Mouse (Mus musculus): ENCODE measurements around the gene Dll4. TPM values are rescaled to one million over a fixed set of nuclear protein-coding genes. Genes with fewer than 3 reads are reported as not detected.

Dll4 gene
- 2.8 and 3.7 TPM in 2 replicates for polyA plus RNA-seq (2014; fragmentation: Nextera tagmentation; extraction: Ambion mirVana)

DNA sequence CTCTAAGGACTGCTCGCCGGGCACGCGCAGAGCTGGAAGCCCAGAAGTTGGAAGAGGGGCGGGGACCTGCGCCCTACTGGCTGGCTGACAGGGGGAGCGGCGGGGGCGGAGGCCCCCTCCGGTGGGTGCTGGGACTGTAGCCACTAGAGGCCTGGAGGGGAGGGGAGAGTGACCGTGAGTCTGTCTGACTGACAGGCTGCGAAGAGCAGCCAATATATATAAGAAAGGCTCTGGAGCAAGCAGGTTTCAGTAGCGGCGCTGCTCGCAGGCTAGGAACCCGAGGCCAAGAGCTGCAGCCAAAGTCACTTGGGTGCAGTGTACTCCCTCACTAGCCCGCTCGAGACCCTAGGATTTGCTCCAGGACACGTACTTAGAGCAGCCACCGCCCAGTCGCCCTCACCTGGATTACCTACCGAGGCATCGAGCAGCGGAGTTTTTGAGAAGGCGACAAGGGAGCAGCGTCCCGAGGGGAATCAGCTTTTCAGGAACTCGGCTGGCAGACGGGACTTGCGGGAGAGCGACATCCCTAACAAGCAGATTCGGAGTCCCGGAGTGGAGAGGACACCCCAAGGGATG, at the start of gene Dll4:
Dll4 (plus strand) TSS at position 217 of the 576 bp plus-strand sequence.
- peaks cover 96% of the 10 kb centered on the region for H3K27me3 ChIP-seq (ENCODE audit: control insufficient read depth, insufficient read depth, low read length)
- peak; percentile 72 for DNase-seq (ENCODE audit: low spot score)
- peak within 1 kb of the TSS; percentile 60 for H3K4me2 ChIP-seq (ENCODE audit: low read depth, low read length, severe bottlenecking)
- H3K36me3 ChIP-seq (ENCODE audit: control insufficient read depth, insufficient read depth, low read length): no peaks in the 10 kb centered on the region
- no peak within 1 kb of the TSS for H3K9ac ChIP-seq (ENCODE audit: low read length)
- peaks cover 40% of the 10 kb centered on the region for H3K4me1 ChIP-seq (replicated peaks; ENCODE audit: control insufficient read depth, insufficient read depth, low read length)
- under 1% methylated on average over 33 of the region's 33 CpGs for WGBS
- H3K4me3 ChIP-seq (ENCODE audit: low read depth, low read length): peak within 1 kb of the TSS; percentile 34
- ATAC-seq (replicated peaks; ENCODE audit: low FRiP score): no peak
- H3K9me3 ChIP-seq (ENCODE audit: control insufficient read depth, low read length): no peaks in the 10 kb centered on the region
- no peak within 1 kb of the TSS for H3K27ac ChIP-seq (ENCODE audit: low read depth, low read length)

DNA sequence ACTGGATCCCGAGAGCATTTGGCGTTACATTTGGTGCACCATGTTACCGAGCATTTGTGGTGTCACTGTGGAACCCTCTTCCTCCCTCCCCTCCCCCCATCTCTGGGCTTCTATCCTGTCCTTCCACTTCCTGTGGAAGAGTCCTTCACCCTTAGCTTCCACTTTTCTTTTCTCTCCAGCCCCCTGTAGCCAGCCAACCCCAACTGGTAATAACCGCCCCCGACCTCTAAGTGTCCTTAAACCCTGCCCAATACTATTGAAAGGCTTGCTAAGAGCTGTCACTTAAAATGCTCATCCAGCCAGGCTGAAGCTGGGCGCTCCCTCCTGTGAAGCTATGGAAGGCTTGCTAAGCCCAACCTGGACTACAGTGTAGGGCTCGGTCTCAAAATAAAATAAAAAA, 48.7 kb upstream of the Dll4 start:
- Histone ChIP-seq H3K36me3 (ENCODE audit: control insufficient read depth, insufficient read depth, low read length) (no peaks in the 10 kb centered on the region), H3K4me3 (ENCODE audit: low read depth, low read length) (no peak overlapping the region), H3K27me3 (ENCODE audit: control insufficient read depth, insufficient read depth, low read length) (no peaks in the 10 kb centered on the region), H3K4me1 (replicated peaks; ENCODE audit: control insufficient read depth, insufficient read depth, low read length) (no peaks in the 10 kb centered on the region), H3K4me2 (ENCODE audit: low read depth, low read length, severe bottlenecking) (no peak overlapping the region), H3K9ac (ENCODE audit: low read length) (no peak overlapping the region), H3K9me3 (ENCODE audit: control insufficient read depth, low read length) (no peaks in the 10 kb centered on the region), H3K27ac (ENCODE audit: low read depth, low read length) (no peak overlapping the region)
- no peak for DNase-seq (ENCODE audit: low spot score)
- 88% methylated on average over 7 of the region's 7 CpGs for WGBS
- no peak for ATAC-seq (replicated peaks; ENCODE audit: low FRiP score)

DNA sequence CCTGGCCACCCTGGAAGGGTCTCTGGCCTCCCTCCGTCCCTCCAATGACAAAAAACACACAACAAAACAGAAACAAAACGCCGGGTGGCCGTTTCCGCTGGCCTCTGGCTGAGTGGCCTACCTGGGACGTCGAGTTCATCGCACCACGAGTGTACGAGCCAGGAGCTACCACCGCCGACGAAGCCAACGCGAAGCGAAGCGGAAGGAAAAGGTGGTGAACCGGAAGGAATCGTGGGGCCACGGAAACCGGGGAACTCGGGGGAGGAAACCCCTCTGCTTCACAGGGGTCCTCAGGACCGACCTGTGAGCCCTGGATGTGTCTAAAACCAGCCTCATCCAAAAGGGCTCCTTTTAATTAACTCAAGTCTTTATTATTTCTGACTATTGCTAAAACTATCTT, 47.8 kb upstream of the Dll4 start:
- WGBS: 90% methylated on average over 23 of the region's 23 CpGs
- Histone ChIP-seq H3K4me2 (ENCODE audit: low read depth, low read length, severe bottlenecking) (no peak overlapping the region), H3K9me3 (ENCODE audit: control insufficient read depth, low read length) (no peaks in the 10 kb centered on the region), H3K27ac (ENCODE audit: low read depth, low read length) (no peak overlapping the region), H3K36me3 (ENCODE audit: control insufficient read depth, insufficient read depth, low read length) (no peaks in the 10 kb centered on the region), H3K4me3 (ENCODE audit: low read depth, low read length) (no peak overlapping the region), H3K27me3 (ENCODE audit: control insufficient read depth, insufficient read depth, low read length) (no peaks in the 10 kb centered on the region), H3K4me1 (replicated peaks; ENCODE audit: control insufficient read depth, insufficient read depth, low read length) (no peaks in the 10 kb centered on the region), H3K9ac (ENCODE audit: low read length) (no peak overlapping the region)
- no peak for DNase-seq (ENCODE audit: low spot score)
- no peak for ATAC-seq (replicated peaks; ENCODE audit: low FRiP score)

DNA sequence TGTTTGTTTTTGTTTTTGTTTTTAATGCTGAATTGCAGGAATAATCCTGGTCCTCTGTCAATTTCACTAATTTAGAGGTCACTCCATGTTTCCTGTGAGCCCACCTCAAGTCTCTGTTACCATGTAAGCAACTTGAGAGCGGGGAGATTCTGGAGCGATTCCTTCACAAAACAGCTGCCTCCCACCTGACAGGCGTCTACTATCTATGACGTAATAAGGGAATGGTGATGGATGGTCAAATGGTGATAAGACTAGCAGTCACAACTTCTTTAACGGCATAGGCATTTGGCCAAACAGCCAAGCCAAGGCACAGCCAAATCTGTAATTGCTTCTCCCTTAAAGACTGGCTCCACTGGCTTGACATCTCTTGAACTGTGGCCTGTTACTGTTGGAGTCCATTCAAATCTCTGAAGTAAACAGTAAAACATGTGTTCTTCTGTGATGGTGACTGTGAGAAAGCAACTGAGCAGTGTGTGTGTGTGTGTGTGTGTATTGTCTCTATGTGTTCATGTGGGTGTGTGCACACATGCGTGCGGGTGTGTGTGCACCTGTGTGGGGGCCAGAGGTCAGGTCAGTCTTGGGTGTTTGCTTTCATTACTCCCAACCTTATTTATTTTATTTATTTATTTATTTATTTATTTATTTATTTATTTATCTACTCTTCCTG, 43.6 kb upstream of the Dll4 start:
- no peak overlapping the region for H3K9ac ChIP-seq (ENCODE audit: low read length)
- H3K4me3 ChIP-seq (ENCODE audit: low read depth, low read length): no peak overlapping the region
- no peaks in the 10 kb centered on the region for H3K27me3 ChIP-seq (ENCODE audit: control insufficient read depth, insufficient read depth, low read length)
- no peaks in the 10 kb centered on the region for H3K9me3 ChIP-seq (ENCODE audit: control insufficient read depth, low read length)
- DNase-seq (ENCODE audit: low spot score): no peak
- no peaks in the 10 kb centered on the region for H3K36me3 ChIP-seq (ENCODE audit: control insufficient read depth, insufficient read depth, low read length)
- no peaks in the 10 kb centered on the region for H3K4me1 ChIP-seq (replicated peaks; ENCODE audit: control insufficient read depth, insufficient read depth, low read length)
- no peak overlapping the region for H3K4me2 ChIP-seq (ENCODE audit: low read depth, low read length, severe bottlenecking)
- 92% methylated on average over 7 of the region's 7 CpGs for WGBS
- no peak for ATAC-seq (replicated peaks; ENCODE audit: low FRiP score)
- no peak overlapping the region for H3K27ac ChIP-seq (ENCODE audit: low read depth, low read length)

DNA sequence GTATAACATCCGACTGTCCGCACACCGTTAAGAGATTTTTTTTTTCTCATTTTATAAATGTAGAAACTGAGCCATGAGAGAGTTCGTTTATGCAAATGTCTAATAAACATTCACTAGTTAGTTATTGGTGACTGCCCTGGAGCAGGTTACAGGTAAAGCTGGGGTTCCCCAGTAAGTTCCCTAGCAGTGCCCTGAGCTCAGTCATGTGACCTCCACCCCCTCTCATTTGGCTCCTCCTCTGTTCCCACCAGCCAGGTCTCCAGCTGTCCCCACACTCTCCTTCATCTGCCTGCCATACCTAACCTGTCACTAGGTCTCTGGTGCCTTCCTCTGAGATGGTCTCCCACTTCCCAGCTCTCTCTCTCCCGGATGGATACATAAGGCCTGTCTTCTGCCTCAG, 38.2 kb upstream of the Dll4 start:
- ATAC-seq (replicated peaks; ENCODE audit: low FRiP score): no peak
- WGBS: 94% methylated on average over 5 of the region's 5 CpGs
- Histone ChIP-seq H3K9me3 (ENCODE audit: control insufficient read depth, low read length) (no peaks in the 10 kb centered on the region), H3K4me2 (ENCODE audit: low read depth, low read length, severe bottlenecking) (no peak overlapping the region), H3K27me3 (ENCODE audit: control insufficient read depth, insufficient read depth, low read length) (no peaks in the 10 kb centered on the region), H3K9ac (ENCODE audit: low read length) (no peak overlapping the region), H3K36me3 (ENCODE audit: control insufficient read depth, insufficient read depth, low read length) (no peaks in the 10 kb centered on the region; the same call in 1 of the 2 replicates), H3K4me1 (replicated peaks; ENCODE audit: control insufficient read depth, insufficient read depth, low read length) (peaks cover 8% of the 10 kb centered on the region; the same call in 1 of the 2 replicates), H3K4me3 (ENCODE audit: low read depth, low read length) (no peak overlapping the region), H3K27ac (ENCODE audit: low read depth, low read length) (no peak overlapping the region)
- DNase-seq (ENCODE audit: low spot score): no peak

DNA sequence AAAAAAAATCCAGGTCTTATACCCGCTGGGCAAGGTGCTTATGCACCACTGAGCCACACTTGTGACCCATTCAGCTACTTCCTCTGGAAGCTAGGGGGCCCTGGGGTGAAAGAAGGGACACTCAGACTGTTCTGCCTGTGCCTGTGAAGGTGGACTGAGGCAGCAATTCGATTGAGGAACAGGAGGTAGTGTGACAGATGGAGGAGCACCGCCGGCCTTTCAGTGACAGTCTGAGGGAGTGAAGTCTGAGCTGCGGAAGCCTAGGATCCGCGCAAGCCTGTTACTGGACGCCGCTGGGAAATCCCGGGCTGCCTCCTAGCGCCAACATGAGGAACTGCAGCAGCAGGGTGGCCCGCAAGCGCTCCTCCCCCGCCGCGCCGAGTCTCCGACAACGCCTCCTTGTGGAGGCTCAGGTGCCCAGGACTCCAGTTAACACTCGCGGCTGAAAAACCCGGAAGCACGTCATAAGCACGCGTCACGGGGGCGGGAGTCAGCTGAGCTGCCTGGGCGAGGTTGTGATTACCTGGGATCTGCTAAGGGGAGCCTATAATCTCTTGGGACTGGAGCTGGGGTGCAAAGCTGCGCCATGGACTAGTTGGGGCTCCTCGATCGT, 37.2 kb upstream of the Dll4 start, which contains the start of gene Vps18:
Vps18 (plus strand) TSS at position 471 of the 613 bp plus-strand sequence.
- H3K4me2 ChIP-seq (ENCODE audit: low read depth, low read length, severe bottlenecking): peak within 1 kb of the TSS; percentile 65
- under 1% methylated on average over 31 of the region's 31 CpGs for WGBS
- H3K9ac ChIP-seq (ENCODE audit: low read length): peak within 1 kb of the TSS; percentile 82
- DNase-seq (ENCODE audit: low spot score) (peak; percentile 99), ATAC-seq (replicated peaks; ENCODE audit: low FRiP score) (peak; percentile 95)
- H3K4me1 ChIP-seq (replicated peaks; ENCODE audit: control insufficient read depth, insufficient read depth, low read length): peaks cover 8% of the 10 kb centered on the region; the same call in 1 of the 2 replicates
- H3K27me3 ChIP-seq (ENCODE audit: control insufficient read depth, insufficient read depth, low read length): no peaks in the 10 kb centered on the region
- peak within 1 kb of the TSS; percentile 72 for H3K4me3 ChIP-seq (ENCODE audit: low read depth, low read length)
- no peaks in the 10 kb centered on the region; the same call in 1 of the 2 replicates for H3K36me3 ChIP-seq (ENCODE audit: control insufficient read depth, insufficient read depth, low read length)
- no peaks in the 10 kb centered on the region for H3K9me3 ChIP-seq (ENCODE audit: control insufficient read depth, low read length)
- no peak within 1 kb of the TSS for H3K27ac ChIP-seq (ENCODE audit: low read depth, low read length)

DNA sequence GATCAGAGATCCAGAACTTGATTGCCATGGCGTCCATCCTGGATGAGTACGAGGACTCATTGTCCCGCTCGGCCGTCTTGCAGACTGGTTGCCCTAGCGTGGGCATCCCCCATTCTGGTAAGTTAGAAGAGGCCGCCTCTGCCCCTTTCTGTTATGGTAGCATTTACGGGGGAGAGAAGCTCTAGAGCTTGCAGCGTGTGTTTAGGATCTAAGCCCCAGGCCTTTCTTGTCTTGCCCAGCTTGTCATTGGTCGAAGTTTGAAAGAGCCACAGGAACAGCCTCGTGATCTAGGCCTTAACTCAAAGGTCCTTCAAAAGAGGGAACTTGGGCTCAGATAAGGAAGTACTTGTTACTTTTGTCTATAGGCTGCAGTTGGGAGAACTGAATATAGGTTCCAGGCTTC, 36.6 kb upstream of the Dll4 start:
- H3K27ac ChIP-seq (ENCODE audit: low read depth, low read length): no peak overlapping the region
- peak overlapping the region; percentile 65 for H3K4me2 ChIP-seq (ENCODE audit: low read depth, low read length, severe bottlenecking)
- no peak for ATAC-seq (replicated peaks; ENCODE audit: low FRiP score)
- peak; percentile 60 for DNase-seq (ENCODE audit: low spot score)
- H3K9me3 ChIP-seq (ENCODE audit: control insufficient read depth, low read length): no peaks in the 10 kb centered on the region
- 5% methylated on average over 11 of the region's 11 CpGs for WGBS
- H3K4me3 ChIP-seq (ENCODE audit: low read depth, low read length): peak overlapping the region; percentile 72
- H3K36me3 ChIP-seq (ENCODE audit: control insufficient read depth, insufficient read depth, low read length): peaks cover 4% of the 10 kb centered on the region; the same call in 1 of the 2 replicates
- H3K4me1 ChIP-seq (replicated peaks; ENCODE audit: control insufficient read depth, insufficient read depth, low read length): peaks cover 8% of the 10 kb centered on the region; the same call in 1 of the 2 replicates
- H3K27me3 ChIP-seq (ENCODE audit: control insufficient read depth, insufficient read depth, low read length): no peaks in the 10 kb centered on the region
- H3K9ac ChIP-seq (ENCODE audit: low read length): peak overlapping the region; percentile 82

DNA sequence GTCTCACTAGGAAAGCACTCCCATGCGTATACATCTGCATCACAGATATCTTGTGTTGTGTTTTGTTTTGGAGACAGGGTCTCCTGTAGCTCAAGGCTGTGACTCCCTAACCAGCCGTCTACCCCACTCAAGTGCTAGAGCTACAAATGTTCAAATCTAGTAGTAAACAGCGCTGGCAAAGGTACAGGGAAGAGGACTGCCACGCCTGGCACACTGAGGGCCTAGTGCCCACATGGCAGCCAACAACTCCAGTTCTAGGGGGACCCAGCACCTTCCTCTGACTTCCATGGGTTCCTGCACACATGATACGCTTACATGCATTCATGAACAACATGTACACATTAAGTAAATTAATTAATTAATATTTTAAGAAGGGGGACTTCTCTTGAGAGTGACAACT, 33.3 kb upstream of the Dll4 start:
- Histone ChIP-seq H3K4me2 (ENCODE audit: low read depth, low read length, severe bottlenecking) (no peak overlapping the region), H3K4me3 (ENCODE audit: low read depth, low read length) (no peak overlapping the region), H3K4me1 (replicated peaks; ENCODE audit: control insufficient read depth, insufficient read depth, low read length) (peaks cover 8% of the 10 kb centered on the region; the same call in 1 of the 2 replicates), H3K9me3 (ENCODE audit: control insufficient read depth, low read length) (no peaks in the 10 kb centered on the region), H3K27me3 (ENCODE audit: control insufficient read depth, insufficient read depth, low read length) (no peaks in the 10 kb centered on the region), H3K9ac (ENCODE audit: low read length) (no peak overlapping the region), H3K27ac (ENCODE audit: low read depth, low read length) (no peak overlapping the region), H3K36me3 (ENCODE audit: control insufficient read depth, insufficient read depth, low read length) (peaks cover 11% of the 10 kb centered on the region; the same call in 1 of the 2 replicates)
- WGBS: 93% methylated on average over 5 of the region's 5 CpGs
- DNase-seq (ENCODE audit: low spot score): no peak
- no peak for ATAC-seq (replicated peaks; ENCODE audit: low FRiP score)

Data from forebrain, embryonic 11.5 days (tissue).